In the genomic region with DNA sequence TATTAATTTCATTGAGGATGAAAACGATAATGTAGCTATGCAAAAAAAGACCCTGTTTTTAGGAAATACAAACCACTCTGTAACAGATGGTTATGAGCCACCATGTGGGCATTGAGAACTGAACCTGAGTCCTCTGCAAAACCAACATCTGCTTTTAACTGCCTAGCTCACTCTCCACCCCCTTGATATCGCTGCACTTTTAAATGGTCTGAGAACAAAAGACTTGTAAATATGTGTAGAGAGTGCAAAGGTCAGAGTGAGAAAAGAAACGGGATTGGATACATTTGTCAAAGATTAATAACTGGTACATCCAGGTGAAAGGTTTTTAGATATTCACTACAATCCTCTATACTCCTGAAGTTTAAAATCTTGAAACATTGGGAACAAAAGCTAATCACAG, we compare ENCODE assay signal across 27 mouse cellular contexts. TPM values are rescaled to one million over a fixed set of nuclear protein-coding genes. Genes with fewer than 3 reads are reported as not detected.
DNase-seq lines count a peak whose midpoint lies in the region; ATAC-seq lines count a peak whose summit lies in the region.
"Had no signal": no experiment of that assay in that cellular context is flagged by ENCODE, and none has a peak within 500 bp of the region (broad histone marks: within the 10 kb centered on the region; RNA-seq: fewer than 3 reads in every experiment).

No protein-coding gene starts in this region.

- DNase-seq in embryo, embryonic 10.5 days (ENCODE audit: low spot score), result peak; percentile 1
- DNase-seq in embryo, embryonic 9.5 days (ENCODE audit: extremely low spot score), result no peak
- DNase-seq in lung, postnatal 4 days, result no peak
- DNase-seq in ovary, postnatal 36 days (ENCODE audit: low spot score), result no peak
- DNase-seq: adrenal gland, adult 8-10 months; adrenal gland, postnatal 25 days; cerebellum, adult 11-12 months; cerebellum, adult 8-10 months; cerebellum, postnatal 10 days; cerebellum, postnatal 36 days; forebrain, postnatal 0 days; gastrocnemius, postnatal 10 days; gastrocnemius, postnatal 36 days; heart, postnatal 10 days; heart, postnatal 36 days had no signal

- H3K9me3 ChIP-seq in intestine, embryonic 15.5 days, result no peaks in the 10 kb centered on the region
- no peaks in the 10 kb centered on the region for H3K9me3 ChIP-seq in stomach, embryonic 14.5 days (ENCODE audit: control insufficient read depth, low read depth, low read length)
- H3K9me3 ChIP-seq in hindbrain, embryonic 16.5 days (ENCODE audit: control insufficient read depth, low read length), result no peaks in the 10 kb centered on the region
- H3K9me3 ChIP-seq: embryonic facial prominence, embryonic 12.5 days; embryonic facial prominence, embryonic 15.5 days; heart, embryonic 12.5 days; heart, embryonic 15.5 days; hindbrain, embryonic 10.5 days; hindbrain, embryonic 13.5 days had no signal

- H3K27me3 ChIP-seq in intestine, embryonic 15.5 days (replicated peaks), result no peaks in the 10 kb centered on the region
- H3K27me3 ChIP-seq in stomach, embryonic 14.5 days (ENCODE audit: control insufficient read depth, insufficient read depth, low read length), result no peaks in the 10 kb centered on the region
- no peaks in the 10 kb centered on the region for H3K27me3 ChIP-seq in hindbrain, embryonic 16.5 days (replicated peaks; ENCODE audit: control insufficient read depth, insufficient read depth, low read length)
- H3K27me3 ChIP-seq: embryonic facial prominence, embryonic 12.5 days; embryonic facial prominence, embryonic 15.5 days; heart, embryonic 12.5 days; heart, embryonic 15.5 days; hindbrain, embryonic 13.5 days had no signal

- WGBS in intestine, embryonic 15.5 days, result 67% methylated on average over 3 of the region's 3 CpGs
- WGBS in stomach, embryonic 14.5 days, result 62% methylated on average over 3 of the region's 3 CpGs
- 64% methylated on average over 3 of the region's 3 CpGs for WGBS in hindbrain, embryonic 16.5 days

- H3K36me3 ChIP-seq in intestine, embryonic 15.5 days, result peaks cover 12% of the 10 kb centered on the region; the same call in 1 of the 2 replicates
- peaks cover 26% of the 10 kb centered on the region for H3K36me3 ChIP-seq in stomach, embryonic 14.5 days (ENCODE audit: control insufficient read depth, insufficient read depth, low read length)
- peaks cover 20% of the 10 kb centered on the region for H3K36me3 ChIP-seq in hindbrain, embryonic 16.5 days (ENCODE audit: control insufficient read depth, insufficient read depth, low read length)

- H3K4me2 ChIP-seq in intestine, embryonic 15.5 days (replicated peaks), result no peak overlapping the region
- H3K4me2 ChIP-seq in stomach, embryonic 14.5 days (replicated peaks; ENCODE audit: low read depth, low read length), result no peak overlapping the region
- H3K4me2 ChIP-seq in hindbrain, embryonic 16.5 days (ENCODE audit: low read length), result no peak overlapping the region
- H3K4me2 ChIP-seq: embryonic facial prominence, embryonic 12.5 days; embryonic facial prominence, embryonic 15.5 days; heart, embryonic 12.5 days; heart, embryonic 15.5 days; hindbrain, embryonic 13.5 days had no signal

- no peak overlapping the region for H3K27ac ChIP-seq in intestine, embryonic 15.5 days
- H3K27ac ChIP-seq in stomach, embryonic 14.5 days (ENCODE audit: low read length), result no peak overlapping the region
- H3K27ac ChIP-seq in hindbrain, embryonic 16.5 days (ENCODE audit: low read depth, low read length), result no peak overlapping the region
- H3K27ac ChIP-seq: embryonic facial prominence, embryonic 12.5 days; embryonic facial prominence, embryonic 15.5 days; heart, embryonic 15.5 days; hindbrain, embryonic 10.5 days; hindbrain, embryonic 13.5 days; hindbrain, postnatal 0 days had no signal

- H3K9ac ChIP-seq in intestine, embryonic 15.5 days, result no peak overlapping the region
- H3K9ac ChIP-seq in stomach, embryonic 14.5 days (replicated peaks; ENCODE audit: low read depth, low read length), result no peak overlapping the region
- H3K9ac ChIP-seq in hindbrain, embryonic 16.5 days (ENCODE audit: low read depth, low read length), result no peak overlapping the region
- H3K9ac ChIP-seq: embryonic facial prominence, embryonic 12.5 days; embryonic facial prominence, embryonic 15.5 days; forebrain, postnatal 0 days; heart, embryonic 12.5 days; heart, embryonic 15.5 days; hindbrain, embryonic 13.5 days had no signal

- peak; percentile 77 for ATAC-seq in intestine, embryonic 15.5 days
- peak; percentile 61; the same call in 1 of the 2 replicates for ATAC-seq in stomach, embryonic 14.5 days (ENCODE audit: insufficient number of reproducible peaks, insufficient read depth, low FRiP score, low read depth)
- no peak for ATAC-seq in hindbrain, embryonic 16.5 days
- ATAC-seq: activated CD4-positive, CD25-positive, alpha-beta regulatory T cell, adult 4 months; forebrain, embryonic 14.5 days; forebrain, postnatal 0 days; hindbrain, postnatal 0 days had no signal

- no peak overlapping the region for H3K4me3 ChIP-seq in intestine, embryonic 15.5 days (replicated peaks)
- no peak overlapping the region for H3K4me3 ChIP-seq in stomach, embryonic 14.5 days (ENCODE audit: low read depth, low read length)
- no peak overlapping the region for H3K4me3 ChIP-seq in hindbrain, embryonic 16.5 days (ENCODE audit: low read length)
- H3K4me3 ChIP-seq: embryonic facial prominence, embryonic 12.5 days; embryonic facial prominence, embryonic 15.5 days; heart, embryonic 12.5 days; heart, embryonic 15.5 days; hindbrain, embryonic 10.5 days; hindbrain, embryonic 13.5 days had no signal

- no peaks in the 10 kb centered on the region for H3K4me1 ChIP-seq in intestine, embryonic 15.5 days (replicated peaks)
- H3K4me1 ChIP-seq in stomach, embryonic 14.5 days (ENCODE audit: control insufficient read depth, insufficient read depth, low read length), result no peaks in the 10 kb centered on the region
- H3K4me1 ChIP-seq in hindbrain, embryonic 16.5 days (ENCODE audit: control insufficient read depth, insufficient read depth, low read depth, low read length), result no peaks in the 10 kb centered on the region
- H3K4me1 ChIP-seq: embryonic facial prominence, embryonic 12.5 days; embryonic facial prominence, embryonic 15.5 days; heart, embryonic 12.5 days; heart, embryonic 15.5 days; hindbrain, embryonic 10.5 days; hindbrain, embryonic 13.5 days had no signal

RNA-seq across cellular contexts. Expression of gene Lrig2, which starts 42.3 kb away (rescaled TPM):
- 11.2 and 13.3 TPM in 2 replicates for polyA plus RNA-seq in intestine, embryonic 15.5 days (2015; fragmentation: Nextera tagmentation; extraction: Ambion mirVana)
- polyA plus RNA-seq in stomach, embryonic 14.5 days (2014; fragmentation: Nextera tagmentation; extraction: Ambion mirVana), result 25.3 and 25.7 TPM in 2 replicates
- 21.9 and 24.7 TPM in 2 replicates for polyA plus RNA-seq in hindbrain, embryonic 16.5 days (2015; fragmentation: Nextera tagmentation; extraction: Ambion mirVana)
